8 mouse cellular contexts compared by ENCODE assay signal in genomic region chr4:123082283-123083163, GRCm38 (mm10). TPM values are rescaled to one million over a fixed set of nuclear protein-coding genes. Genes with fewer than 3 reads are reported as not detected.
DNase-seq lines count a peak whose midpoint lies in the region; TF ChIP-seq lines count a peak whose summit lies in the region.

No protein-coding gene starts in this region.

- H3K27ac ChIP-seq in embryonic fibroblast, embryonic 13.5 days (ENCODE audit: insufficient read depth, low read length) = no peak overlapping the region

- intact Hi-C loops in heart, postnatal 14 days (cut with DNase I) = loop anchor here (1.0 to 5.0 kb wide), 5 partner anchors 87 to 275 kb away; partner anchors contain the start of gene Mycl

- peak; percentile 60 for TF ChIP-seq CTCF in embryonic fibroblast, embryonic 13.5 days (IDR thresholded peaks at IDR 0.05; ENCODE audit: borderline replicate concordance, insufficient read depth, low read length)

- H3K4me1 ChIP-seq in embryonic fibroblast, embryonic 13.5 days (ENCODE audit: control insufficient read depth, insufficient read depth, low read length) = no peaks in the 10 kb centered on the region

- no peak for TF ChIP-seq POLR2A in embryonic fibroblast, embryonic 13.5 days (IDR thresholded peaks at IDR 0.05; ENCODE audit: low read depth, low read length)

- no peak overlapping the region for H3K4me3 ChIP-seq in embryonic fibroblast, embryonic 13.5 days (ENCODE audit: insufficient read depth, low read length)

- DNase-seq in ES-CJ7 (ENCODE audit: low read depth, low spot score) = peak; percentile 79
- peak; percentile 84 for DNase-seq in brain, adult 2 months (ENCODE audit: low read depth, low spot score)
- DNase-seq in heart, postnatal 14 days = peak; percentile 62 to 73
- DNase-seq in kidney, postnatal 36 days = peak; percentile 53 to 72
- peak; percentile 68 for DNase-seq in lung, postnatal 10 days
- DNase-seq in retina, postnatal 7 days (ENCODE audit: low read depth, low spot score) = peak; percentile 54
- peak; percentile 35 to 67 for DNase-seq in urinary bladder, postnatal 36 days (ENCODE audit: low spot score in 2 of 2)

RNA-seq across cellular contexts. Expression of gene Bmp8b, which starts 22.4 kb away (rescaled TPM):
- 0.35 and 2.9 TPM in 2 replicates for polyA plus RNA-seq in embryonic fibroblast, embryonic 13.5 days (2011; ENCODE audit: insufficient read length, low read depth, missing spikeins)
- not detected for total RNA-seq in heart, postnatal 14 days (2021)

RNA-seq across cellular contexts. Expression of gene Oxct2b, which starts 33.5 kb away (rescaled TPM):
- polyA plus RNA-seq in embryonic fibroblast, embryonic 13.5 days (2011; ENCODE audit: insufficient read length, low read depth, missing spikeins) = not detected in 2 replicates
- not detected for total RNA-seq in heart, postnatal 14 days (2021)

RNA-seq across cellular contexts. Expression of gene Ppie, which starts 57.2 kb away (rescaled TPM):
- 22.0 and 33.6 TPM in 2 replicates for polyA plus RNA-seq in embryonic fibroblast, embryonic 13.5 days (2011; ENCODE audit: insufficient read length, low read depth, missing spikeins)
- 10 to 100 TPM; 20.9 to 23.5 TPM for total RNA-seq in heart, postnatal 14 days (2021)
